Mouse (Mus musculus) hindlimb bud, embryonic 11.5 days (tissue): ENCODE measurements around the gene Apoh.

Source experiments
- DNase-seq: peaks from one replicate; pipeline ENCODE4 v3.0.0-alpha.2; 2012; ENCODE audit warnings: low read depth, low spot score; ENCODE audit errors: extremely low spot score

Gene Apoh

DNA sequence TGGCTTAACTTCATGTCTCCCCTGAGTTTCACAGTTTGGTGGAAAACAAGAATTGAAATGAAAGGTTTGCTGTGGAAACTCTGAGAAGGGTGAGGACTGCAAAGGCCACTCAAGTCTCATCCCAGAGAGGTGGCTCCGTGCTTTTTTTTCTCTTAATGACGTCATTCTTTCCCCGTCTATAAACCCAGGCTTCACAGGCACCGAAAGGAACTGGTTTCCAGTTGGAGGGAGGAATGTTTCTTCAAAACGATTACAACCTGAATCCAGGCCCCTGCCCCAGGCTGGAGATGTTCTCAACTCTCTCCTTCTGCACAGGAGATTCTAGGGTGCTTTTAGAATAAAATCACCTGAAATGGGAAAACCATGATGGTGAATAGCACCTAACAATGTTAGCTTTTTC is 10.1 kb upstream of the Apoh start:
- DNase-seq, result no peak

DNA sequence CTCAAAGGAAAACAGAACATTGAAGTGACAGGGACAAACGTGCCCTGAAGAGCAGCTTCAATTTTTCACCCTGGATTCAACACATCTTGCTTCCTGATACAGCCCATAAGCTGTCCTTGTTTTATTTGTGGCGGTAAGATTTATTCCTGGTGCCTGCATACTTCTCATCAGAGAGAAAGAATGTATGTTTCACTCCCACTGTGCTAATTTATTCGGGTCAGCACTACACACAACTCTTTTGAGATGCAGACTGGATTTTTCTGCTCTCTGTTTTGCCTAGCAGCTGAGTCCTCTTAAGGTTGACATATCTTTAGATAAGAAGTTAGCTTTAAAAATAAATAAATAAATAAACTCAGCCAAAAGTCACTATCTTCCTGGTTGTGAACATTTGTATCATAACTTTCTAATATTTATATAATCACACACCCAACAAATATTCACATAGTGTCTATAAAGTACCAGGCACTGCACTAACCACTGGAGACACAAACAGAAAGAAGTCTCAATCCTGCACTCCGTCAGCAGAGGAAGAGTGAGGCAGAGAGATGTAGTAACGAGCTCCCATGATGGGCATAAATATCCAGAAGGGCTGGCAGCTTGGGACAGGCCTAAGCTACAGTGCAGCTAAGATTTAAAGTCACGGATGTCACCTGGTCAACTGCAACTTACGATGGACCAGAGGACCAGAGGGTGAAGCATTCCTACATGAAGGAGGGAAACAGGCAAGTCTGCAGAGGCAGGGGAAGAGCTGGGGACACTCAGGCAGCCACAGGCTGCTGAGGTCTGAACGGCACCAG is 9.4 kb upstream of the Apoh start:
- no peak for DNase-seq

DNA sequence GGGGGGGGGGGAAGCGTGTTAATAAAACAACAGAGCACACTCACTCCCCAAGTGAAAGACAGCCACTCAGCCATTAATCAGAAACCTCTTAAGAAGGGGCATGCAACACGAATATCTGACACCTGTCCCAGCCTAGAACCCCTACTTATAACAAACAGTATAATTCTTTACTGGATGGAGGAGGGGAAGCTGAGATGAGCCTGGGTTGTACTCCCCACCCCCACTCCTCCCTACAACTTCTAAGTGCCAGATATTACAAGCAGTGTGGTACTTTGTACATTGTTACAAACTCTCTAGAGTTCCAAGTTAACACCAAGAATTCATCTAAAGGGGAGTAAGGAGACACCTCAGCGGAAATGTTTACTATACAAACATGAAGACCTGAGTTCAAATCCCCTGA is 8.5 kb upstream of the Apoh start:
- no peak for DNase-seq

DNA sequence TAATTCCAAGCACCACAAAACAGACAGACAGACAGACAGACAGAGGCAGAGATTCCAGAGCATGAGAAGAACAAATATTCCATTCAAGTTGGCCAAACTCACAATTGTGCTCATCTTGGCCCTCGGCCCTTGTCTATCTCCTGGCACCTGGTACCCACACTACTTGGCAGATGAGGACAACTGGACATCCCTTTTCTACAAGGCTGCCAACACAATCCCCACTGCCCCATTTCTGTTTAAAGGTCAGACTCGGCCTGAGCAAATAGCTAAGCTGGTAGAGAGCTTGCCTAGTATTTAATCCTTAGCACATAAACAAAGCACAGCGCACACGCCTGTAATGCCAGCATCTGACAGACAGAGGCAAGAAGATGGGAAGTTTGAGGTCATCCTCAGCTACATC is 7.6 kb upstream of the Apoh start:
- no peak for DNase-seq

DNA sequence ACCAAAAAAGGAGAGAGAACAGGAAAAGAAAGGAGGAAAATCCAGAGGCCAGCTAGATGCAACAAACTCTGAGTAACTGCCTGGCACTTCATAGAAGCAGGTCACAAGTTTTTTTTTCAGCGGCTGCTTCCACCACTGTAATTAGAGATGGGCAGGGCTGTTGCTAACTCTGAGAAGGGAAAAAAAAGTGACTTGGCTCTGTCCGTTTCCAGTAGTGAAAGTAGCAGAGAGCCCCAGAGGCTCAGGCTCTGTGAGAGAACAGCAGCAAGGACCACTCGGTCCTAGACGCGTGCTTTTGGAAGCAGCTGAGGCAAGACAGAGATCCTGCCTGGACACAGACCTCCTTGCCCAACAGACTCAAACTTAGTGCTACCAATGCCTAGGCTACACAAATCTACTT is 6.7 kb upstream of the Apoh start:
- no peak for DNase-seq

DNA sequence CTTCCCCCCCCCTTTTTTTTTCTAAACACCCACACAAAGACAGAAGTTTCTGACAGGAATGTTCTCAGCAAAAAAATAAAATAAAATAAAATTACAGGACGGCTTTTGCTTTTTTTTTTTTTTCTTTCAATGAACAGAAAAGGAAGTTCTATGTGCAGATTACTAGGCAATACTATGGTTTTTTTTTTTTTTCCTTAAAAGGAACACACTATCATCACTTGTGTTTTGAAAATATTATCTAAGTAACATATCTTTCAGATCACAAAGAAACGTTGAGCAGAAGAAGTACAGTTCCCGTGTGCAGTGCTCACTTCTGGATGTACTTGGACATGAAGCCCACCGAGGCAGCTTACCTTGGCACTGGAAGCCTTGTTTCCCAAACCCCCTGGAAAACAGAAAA is 2.9 kb upstream of the Apoh start:
- DNase-seq, result no peak

DNA sequence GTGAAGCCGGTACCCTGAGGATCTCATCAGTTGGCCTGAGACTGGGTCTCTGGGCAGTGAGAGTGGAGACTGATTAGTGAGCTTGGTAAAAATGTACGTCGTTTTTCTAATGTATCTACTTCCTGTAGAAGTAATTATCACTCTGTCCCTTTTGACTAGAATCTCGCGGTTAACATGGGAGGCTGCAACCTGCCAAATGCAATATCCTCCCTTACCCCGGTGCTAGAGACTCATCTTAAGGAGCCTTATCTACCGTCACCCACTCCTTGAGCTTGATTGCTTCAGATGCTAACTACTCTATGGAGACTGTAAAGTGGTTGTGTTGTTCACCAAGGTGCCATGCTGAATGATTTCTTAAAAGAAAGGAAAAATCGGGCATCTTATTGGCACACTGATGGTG is 1.4 kb upstream of the Apoh start:
- DNase-seq, result no peak

DNA sequence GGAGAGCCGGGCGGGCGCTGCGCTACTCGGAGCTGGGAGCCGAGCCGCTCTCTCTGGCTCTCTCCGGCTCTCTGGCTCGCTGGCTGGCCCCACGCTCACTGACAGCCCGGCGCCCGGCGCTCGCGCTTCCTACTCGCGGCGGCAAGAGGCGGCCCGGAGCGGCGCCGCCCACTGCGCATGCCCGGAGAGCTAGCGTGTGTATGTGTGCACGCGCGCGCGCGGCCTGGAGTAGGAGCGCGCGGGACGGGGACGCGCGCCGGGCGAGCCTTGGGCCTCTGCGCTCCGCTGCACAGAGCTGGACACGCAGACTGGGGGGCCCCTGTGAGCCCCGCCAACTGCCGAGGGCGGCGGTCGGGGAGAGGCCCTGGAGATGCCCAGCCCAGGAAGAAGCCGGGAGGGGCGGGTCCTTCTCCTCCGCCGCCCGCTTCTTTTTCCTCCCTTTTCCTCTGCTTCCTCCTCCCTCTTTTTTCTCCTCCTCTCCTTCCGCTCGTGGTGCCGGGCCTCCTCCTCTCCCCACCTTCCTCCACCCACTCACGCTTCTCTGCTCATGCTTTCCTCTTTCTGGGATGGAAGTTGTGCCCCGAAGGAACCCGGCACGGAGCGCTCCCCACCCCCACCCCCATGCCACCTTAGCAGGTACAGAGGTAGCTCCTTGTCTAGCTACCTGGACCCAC is 772 bp downstream of the Apoh start, which contains the start of gene Prkca:
Gene Prkca, minus strand, starts transcription at position 140 of the 674 bp plus-strand sequence.
- peak; percentile 62 for DNase-seq

DNA sequence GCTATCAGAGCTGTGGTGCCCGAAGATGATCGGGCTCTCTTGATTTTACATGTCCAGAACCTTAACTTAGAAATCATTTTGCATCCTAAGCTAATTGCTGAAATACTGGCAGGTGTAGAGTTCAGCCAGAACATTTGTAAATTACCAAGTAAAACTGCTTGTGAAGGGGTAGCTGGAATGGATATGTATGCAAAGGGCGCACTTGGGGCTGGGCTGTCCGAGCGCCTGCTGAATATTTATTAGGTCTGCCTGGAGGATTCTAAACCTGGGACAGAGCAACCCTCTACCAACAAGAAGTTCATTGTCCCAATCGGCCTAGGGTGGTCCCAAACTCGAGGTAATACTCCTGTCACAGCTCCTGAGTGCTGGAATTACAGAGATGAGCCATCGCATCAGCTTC is 1.6 kb downstream of the Apoh start:
- no peak for DNase-seq

DNA sequence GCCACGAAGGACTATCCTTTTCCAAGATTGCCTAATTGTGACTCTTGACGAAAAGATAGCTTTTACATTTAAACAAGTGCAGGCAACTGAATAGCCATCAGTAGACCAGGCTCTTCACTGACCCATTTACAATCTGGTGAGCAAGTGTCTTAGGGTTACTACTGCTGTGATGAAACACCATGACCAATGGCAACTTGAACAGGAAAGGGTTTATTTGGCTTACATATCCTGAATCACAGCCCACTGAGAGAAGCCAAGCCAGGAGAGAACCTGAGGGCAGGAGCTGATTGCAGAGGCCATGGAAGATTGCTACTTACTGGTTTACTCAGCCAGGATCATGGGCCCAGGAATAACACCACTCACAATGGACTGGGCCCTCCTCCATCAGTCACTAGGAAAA is 2.2 kb downstream of the Apoh start:
- DNase-seq, result no peak

DNA sequence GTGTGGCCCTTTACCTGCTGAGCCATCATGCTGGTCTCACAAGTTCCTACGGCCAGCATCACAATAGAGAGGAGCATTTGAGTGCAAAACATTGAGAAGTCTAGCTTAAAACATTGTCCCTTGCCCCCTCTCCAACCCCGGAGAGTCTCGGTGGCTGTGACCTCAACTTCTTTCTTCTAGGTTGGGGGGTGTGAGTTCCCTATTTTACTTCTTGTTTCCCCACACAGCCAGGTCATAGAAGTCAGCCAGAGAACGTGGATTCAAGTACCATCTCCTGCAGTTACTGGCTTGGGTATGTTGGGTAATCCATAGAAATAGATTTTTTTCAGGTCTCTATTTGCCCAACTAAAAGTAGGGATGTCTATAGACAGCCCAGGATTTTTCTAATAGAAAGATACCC is 7.6 kb downstream of the Apoh start:
- DNase-seq, result no peak

DNA sequence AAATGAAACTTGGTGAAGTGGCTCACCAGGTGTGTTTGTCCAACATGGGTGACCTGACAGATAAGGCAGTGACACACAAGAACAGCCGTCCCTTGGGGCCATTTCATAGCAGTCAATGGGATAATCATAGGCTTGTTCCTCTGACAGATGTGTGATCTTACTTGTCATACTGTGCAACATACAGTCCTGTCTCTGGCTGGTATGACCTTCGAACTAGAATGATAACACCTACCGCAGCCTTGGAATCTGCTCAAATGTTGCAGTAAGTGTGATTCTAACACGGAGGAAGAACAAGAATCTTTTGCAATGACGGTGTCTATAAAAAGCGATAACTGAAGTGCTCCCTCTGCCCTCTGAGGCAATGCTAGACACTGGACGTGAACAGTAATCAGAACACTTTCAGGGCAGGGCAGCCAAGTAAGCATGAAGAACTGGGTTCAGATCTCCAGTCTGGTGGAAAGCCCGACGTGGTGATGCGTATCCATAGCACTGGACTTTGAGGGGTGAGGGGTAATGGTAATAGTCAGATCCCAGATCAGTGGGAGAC is 9.8 kb downstream of the Apoh start:
- DNase-seq, result no peak

DNA sequence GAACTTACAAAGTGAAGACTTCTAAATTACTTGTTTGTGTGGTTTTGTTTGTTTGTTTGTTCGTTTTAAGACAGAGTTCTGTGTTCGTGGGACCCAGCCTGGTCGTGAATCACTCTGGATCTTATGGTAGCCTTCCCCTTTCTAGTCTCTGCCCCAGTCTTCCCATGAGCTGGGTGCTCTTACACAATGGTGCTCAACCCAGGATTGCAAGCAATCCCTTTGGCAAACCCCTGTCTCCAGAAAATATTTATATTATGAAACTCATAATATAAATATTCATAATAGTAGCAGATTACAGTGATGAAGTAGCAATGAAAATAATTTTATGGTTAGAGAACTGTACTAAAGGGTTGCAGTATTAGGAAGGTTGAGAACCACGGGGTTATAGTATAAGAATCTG is 12.9 kb downstream of the Apoh start:
- DNase-seq, result no peak

DNA sequence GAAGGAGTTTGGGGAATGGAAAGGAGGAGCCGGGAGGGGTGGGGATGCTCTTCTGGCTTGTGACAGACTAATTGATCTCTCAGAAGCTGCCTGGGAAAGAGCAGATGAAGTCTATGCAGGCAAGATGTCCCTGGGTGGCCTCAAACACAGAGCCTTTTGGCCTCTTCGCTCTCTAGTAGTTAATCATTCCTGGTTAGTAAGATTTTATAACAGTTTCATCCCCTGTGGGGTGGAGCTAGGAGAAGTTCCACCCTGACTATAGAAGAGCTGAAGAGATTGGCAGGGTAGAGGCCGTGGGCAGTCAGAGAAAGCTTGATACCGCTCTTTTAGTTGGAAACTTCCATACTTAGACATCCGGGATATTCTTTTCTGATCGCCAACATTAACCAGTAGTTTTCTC is 15.8 kb downstream of the Apoh start:
- DNase-seq, result no peak

DNA sequence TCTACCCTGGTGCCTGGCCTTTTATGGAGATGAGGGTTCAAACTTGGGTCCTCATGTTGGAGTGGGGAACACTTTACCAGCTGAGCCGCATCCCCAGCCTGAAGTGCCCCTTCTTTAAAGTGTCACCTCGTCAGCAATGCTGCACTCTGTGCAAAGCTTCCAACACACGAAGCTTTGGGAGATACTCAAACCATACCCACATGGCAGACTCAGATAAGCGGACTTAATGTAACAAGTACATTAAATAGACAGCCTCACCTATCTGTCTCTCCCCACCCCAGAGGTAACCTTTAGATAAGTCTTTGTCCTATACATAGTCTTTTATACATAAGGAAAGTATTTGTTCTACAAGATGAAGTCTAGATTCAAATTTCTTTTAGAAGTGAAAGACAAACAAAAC is 17.8 kb downstream of the Apoh start:
- DNase-seq, result no peak

DNA sequence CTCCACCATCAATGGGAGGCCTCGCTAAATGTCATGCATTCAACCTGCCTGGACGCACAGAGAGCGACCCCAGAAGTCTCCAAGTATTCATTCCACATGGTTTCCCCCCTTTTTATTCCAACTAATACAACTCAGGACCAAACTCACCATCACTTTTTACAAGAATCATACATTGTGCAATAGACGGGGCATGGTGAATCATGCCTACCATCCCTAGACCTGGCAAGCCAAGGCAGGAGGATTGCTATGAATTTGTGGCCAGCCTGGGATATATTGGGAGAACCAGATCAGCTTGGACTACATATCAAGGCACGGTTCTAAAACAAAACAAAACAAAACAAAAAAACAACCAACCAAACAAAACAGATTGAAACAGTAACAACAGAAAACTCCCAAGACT is 19.8 kb downstream of the Apoh start:
- no peak for DNase-seq

DNA sequence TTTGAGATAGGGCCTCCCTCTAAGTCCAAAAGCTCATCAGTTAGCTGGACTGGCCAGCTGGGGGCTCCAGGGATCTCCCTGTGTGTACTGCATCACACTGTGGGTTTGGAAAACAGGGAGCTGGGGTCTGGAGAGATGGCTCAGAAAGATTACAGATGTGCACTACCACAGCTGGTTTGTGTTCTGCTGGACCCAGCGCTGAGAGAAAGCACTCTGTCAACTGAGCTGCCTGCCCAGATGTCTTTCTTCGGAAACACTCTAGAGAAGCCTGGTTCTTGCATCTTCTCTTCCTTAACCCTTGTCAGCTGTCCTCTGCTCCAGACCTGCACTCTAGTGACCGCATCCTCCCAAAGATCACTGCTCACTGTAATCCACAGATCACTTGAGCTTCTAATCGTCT is 20.8 kb downstream of the Apoh start:
- DNase-seq, result no peak

DNA sequence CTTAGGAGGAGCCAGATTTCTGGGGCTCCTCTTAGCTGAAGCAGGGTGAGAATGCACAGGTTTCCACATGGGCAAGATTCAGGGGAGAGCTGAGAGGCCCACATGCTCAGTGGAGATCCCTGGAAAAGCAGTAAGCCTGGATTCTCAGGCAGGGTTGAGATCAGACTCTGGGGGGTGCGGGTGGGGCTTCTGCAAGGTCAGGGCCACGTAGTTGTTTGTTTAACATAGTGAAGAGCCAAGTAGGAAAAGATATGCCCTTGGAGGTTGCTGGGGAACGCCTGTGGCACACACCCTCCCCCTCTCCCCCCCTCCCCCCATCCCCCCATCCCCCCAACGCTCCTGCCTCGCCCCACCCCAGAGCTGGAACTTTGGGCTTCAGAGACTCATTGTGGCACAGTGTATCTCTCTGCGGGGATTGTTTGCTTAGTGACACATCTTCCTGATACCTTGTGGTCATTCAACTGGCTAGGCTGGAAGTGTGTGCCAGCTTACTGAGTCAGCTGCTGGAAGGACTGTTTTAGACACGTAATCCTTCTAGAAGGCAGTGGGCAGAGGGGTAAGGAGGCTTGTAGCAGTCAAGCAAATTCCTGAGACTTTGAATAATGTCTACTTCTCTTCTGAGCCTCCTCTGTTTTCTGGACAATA is 21.9 kb downstream of the Apoh start:
- no peak for DNase-seq

DNA sequence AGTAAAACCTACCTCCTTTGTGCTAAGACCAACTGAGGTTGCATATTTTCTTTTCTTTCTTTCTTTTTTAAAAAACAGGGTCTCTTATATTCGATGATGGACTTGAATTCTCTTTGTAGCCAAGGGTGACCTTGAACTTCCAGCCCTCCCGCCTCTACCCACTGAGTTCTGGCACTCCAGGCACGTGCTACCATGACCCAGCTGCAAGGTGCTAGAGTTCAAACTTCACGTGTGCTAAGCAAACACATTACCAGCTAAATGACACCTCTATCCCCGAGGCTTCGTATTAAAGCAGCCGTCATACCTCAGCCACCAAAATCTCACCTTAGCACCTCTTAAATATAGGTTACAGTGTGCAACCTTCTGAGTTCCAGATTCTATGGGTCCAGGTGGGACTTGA is 22.4 kb downstream of the Apoh start:
- DNase-seq, result no peak

DNA sequence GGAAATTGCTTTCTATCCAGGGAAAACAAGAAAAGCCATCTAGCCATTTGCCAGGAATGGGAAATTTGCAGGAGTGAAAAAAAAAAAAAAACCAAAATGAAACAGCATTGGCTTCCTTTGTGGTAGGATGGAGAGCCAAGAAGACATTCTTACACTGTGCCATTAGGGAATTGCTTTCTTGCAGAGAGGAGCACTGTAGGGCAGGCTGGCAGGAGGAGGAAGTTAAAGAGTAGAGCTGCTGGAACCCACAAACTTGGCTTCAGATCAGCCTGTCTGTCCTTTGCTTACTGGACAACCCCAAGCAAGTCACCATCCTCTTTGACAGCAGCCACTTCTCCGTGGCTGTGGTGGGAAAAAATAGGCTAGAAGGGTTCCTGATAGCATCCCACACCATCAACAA is 23.9 kb downstream of the Apoh start:
- DNase-seq, result no peak

DNA sequence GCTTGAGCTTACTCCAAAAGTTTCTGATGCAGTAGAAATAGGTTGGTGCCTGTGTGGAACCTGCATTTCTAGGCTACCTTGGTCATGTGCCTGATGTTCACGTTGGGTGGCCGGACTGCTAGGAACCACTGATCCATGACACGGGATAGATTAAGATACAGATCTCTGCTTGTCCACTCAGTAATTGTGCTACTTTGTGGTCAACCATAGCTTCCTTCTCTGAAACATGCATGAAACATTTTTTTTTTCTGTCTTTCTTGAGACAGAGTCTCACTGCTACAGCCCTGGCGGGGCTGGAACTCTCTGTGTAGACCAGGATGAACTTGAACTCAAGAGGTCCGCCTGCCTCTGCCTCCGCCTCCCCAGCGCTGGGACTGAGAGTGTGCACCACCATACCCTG is 33.7 kb downstream of the Apoh start:
- DNase-seq, result no peak
